Mouse (Mus musculus): ENCODE measurements at regions not wholly inside any gene's neighbourhood (a gene's known extent, or its start where the extent isn't known, plus 50 kb on each side); places are given as distances from the start of the nearest gene placed in this dataset.

DNA sequence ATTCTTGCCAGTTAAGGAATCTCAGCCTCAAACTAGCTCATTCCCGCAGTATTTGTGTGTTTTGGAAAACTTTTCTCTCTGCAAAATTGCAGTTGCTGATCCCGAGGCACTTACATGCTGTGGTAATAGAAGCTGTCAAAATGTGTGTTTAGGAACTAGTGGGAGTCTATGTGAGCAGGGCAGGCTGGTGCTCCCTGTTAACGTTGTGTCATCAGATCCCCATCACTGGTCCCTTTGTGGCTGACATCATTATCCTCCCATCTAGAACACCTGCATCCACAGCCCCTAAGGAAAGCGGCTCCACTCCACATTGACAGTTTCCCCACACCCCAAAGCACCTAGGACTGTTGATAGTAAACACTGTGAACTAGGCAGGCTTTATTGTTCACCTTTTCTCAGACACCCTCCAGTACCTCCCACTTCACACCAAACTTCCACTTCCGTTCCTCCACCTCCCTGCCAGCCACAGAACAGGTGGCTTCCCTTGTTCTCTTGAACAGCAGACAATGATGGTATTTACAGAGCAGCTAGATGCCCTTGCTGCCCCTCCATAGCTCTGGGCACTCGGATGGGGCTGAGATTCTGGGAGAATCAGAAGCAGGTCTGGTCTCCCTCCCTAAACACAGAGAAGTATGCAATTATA is 275.8 kb downstream of the Gm19410 start:
- DNase-seq (ENCODE audit: low read depth), result no peak

- no peak for DNase-seq (ENCODE audit: low read depth)
These were observed 277.0 kb downstream of the Gm19410 start for GRCm38 (mm10) chr8:36042594-36042993.
